Mouse (Mus musculus) heart, adult 8-10 months (tissue): ENCODE data around the gene Rims3. TPM values are rescaled to one million over a fixed set of nuclear protein-coding genes. Genes with fewer than 3 reads are reported as not detected.

ENCODE experiments used
- DNase-seq: peaks from one replicate; pipeline ENCODE4 v3.0.0; 2022; ENCODE audit warnings: low spot score
- total RNA-seq, 4 experiments: library from RNA; stranded (reverse); gene quantifications; 2 replicates each; pipeline ENCODE4 v1.2.4; 2022

Rims3 gene
- total RNA-seq, 4 experiments from 2014 or later: 0.06 to 0.14 (median 0.08) TPM; not detected in 1

- DNase-seq: no peak
These were observed 5.2 kb upstream of the Rims3 start for GRCm38 (mm10) chr4:120849451-120849850.

- DNase-seq: peak; percentile 26
These were observed 3.7 kb upstream of the Rims3 start for GRCm38 (mm10) chr4:120850946-120851345.

- DNase-seq: no peak
These were observed 894 bp downstream of the Rims3 start for GRCm38 (mm10) chr4:120855360-120856060.

GRCm38 (mm10) chr4:120856376-120856775 is 1.8 kb downstream of the Rims3 start:
- no peak for DNase-seq

GRCm38 (mm10) chr4:120859865-120860264 is 5.2 kb downstream of the Rims3 start:
- no peak for DNase-seq

GRCm38 (mm10) chr4:120866211-120866610 is 11.6 kb downstream of the Rims3 start:
- no peak for DNase-seq

GRCm38 (mm10) chr4:120868246-120868645 is 13.6 kb downstream of the Rims3 start:
- DNase-seq: no peak

- DNase-seq: no peak
These were observed 14.4 kb downstream of the Rims3 start for GRCm38 (mm10) chr4:120868988-120869387.

GRCm38 (mm10) chr4:120870262-120870748 is 15.7 kb downstream of the Rims3 start:
- DNase-seq: no peak

GRCm38 (mm10) chr4:120875961-120876360 is 21.3 kb downstream of the Rims3 start:
- no peak for DNase-seq

- no peak for DNase-seq
These were observed 24.1 kb downstream of the Rims3 start for GRCm38 (mm10) chr4:120878728-120879127.

- no peak for DNase-seq
These were observed 24.8 kb downstream of the Rims3 start for GRCm38 (mm10) chr4:120879386-120879785.

GRCm38 (mm10) chr4:120880731-120881432 is 26.3 kb downstream of the Rims3 start:
- no peak for DNase-seq

- DNase-seq: no peak
These were observed 27.5 kb downstream of the Rims3 start for GRCm38 (mm10) chr4:120882002-120882625.

- no peak for DNase-seq
These were observed 30.8 kb downstream of the Rims3 start for GRCm38 (mm10) chr4:120885208-120886120.

- no peak for DNase-seq
These were observed 31.5 kb downstream of the Rims3 start for GRCm38 (mm10) chr4:120886131-120886530.

GRCm38 (mm10) chr4:120886811-120887210 is 32.2 kb downstream of the Rims3 start:
- DNase-seq: no peak

- DNase-seq: peak; percentile 19
These were observed 32.9 kb downstream of the Rims3 start for GRCm38 (mm10) chr4:120887381-120888112.

- DNase-seq: no peak
These were observed 34.3 kb downstream of the Rims3 start for GRCm38 (mm10) chr4:120888884-120889283.

- no peak for DNase-seq
These were observed 36.3 kb downstream of the Rims3 start for GRCm38 (mm10) chr4:120890754-120891440.
